Mouse (Mus musculus) ES-E14 (cell line): ENCODE results near the gene Tcte2. TPM values are rescaled to one million over a fixed set of nuclear protein-coding genes. Genes with fewer than 3 reads are reported as not detected.

Experiments
- DNase-seq: peaks from one replicate; pipeline ENCODE4 v3.0.0-alpha.2; 2013; ENCODE audit warnings: low read depth, low spot score
- H3K27ac ChIP-seq: 2 replicates; pipeline ENCODE4 v1.5.1; 2012; ENCODE audit warnings: low read depth, mild to moderate bottlenecking, low read length, moderate library complexity, mixed read lengths; ENCODE audit not compliant: poor library complexity, insufficient read depth, severe bottlenecking
- H3K36me3 ChIP-seq: 2 replicates; pipeline ENCODE4 v1.6.1; 2012; ENCODE audit warnings: mild to moderate bottlenecking, low read length, moderate library complexity, mixed read lengths; ENCODE audit not compliant: control insufficient read depth, poor library complexity, insufficient read depth, severe bottlenecking
- H3K4me1 ChIP-seq, 2 experiments: fragments of 150-350 bp in 1 of 2; sonication (generic) in 1 of 2; 2 replicates each; pipeline ENCODE4 v1.6.1; 2012; ENCODE audit warnings: low read length in 2 of 2, mild to moderate bottlenecking in 1 of 2, mixed read lengths in 1 of 2; ENCODE audit not compliant: control insufficient read depth in 2 of 2, insufficient read depth in 2 of 2, poor library complexity in 1 of 2
- H3K4me3 ChIP-seq, 2 experiments: fragments of 150-350 bp in 1 of 2; sonication (generic) in 1 of 2; 2 replicates each; pipeline ENCODE4 v1.5.1; 2012; ENCODE audit warnings: low read length in 2 of 2, low read depth in 1 of 2, mild to moderate bottlenecking in 1 of 2, mixed read lengths in 1 of 2; ENCODE audit not compliant: insufficient read depth in 1 of 2, poor library complexity in 1 of 2, severe bottlenecking in 1 of 2
- H3K9ac ChIP-seq: 2 replicates; pipeline ENCODE4 v1.6.1; 2012; ENCODE audit warnings: low read depth, mild to moderate bottlenecking, low read length, mixed read lengths; ENCODE audit not compliant: poor library complexity, insufficient read depth, severe bottlenecking
- H3K9me3 ChIP-seq: fragments of 150-350 bp; sonication (generic); 2 replicates; pipeline ENCODE4 v1.6.1; 2012; ENCODE audit warnings: low read depth, mild to moderate bottlenecking, low read length; ENCODE audit not compliant: control insufficient read depth, insufficient read depth
- CHD2 ChIP-seq: IDR thresholded peaks from 2 replicates; pipeline ENCODE4 v1.6.1; 2014; ENCODE audit warnings: mild to moderate bottlenecking, low read depth, low read length, inconsistent platforms
- HCFC1 ChIP-seq: IDR thresholded peaks from 2 replicates; pipeline ENCODE4 v1.6.1; 2012; ENCODE audit warnings: low read length, inconsistent platforms, borderline replicate concordance; ENCODE audit not compliant: insufficient read depth
- MAFK ChIP-seq: IDR thresholded peaks from 2 replicates; pipeline ENCODE4 v1.6.1; 2014; ENCODE audit warnings: mild to moderate bottlenecking, low read depth, low read length, inconsistent platforms; ENCODE audit not compliant: insufficient read depth
- ZC3H11A ChIP-seq: IDR thresholded peaks from 2 replicates; pipeline ENCODE4 v1.6.1; 2012; ENCODE audit warnings: low read depth, mild to moderate bottlenecking, inconsistent platforms, low read length, borderline replicate concordance
- ZNF384 ChIP-seq: IDR thresholded peaks from 2 replicates; pipeline ENCODE4 v1.6.1; 2012; ENCODE audit warnings: low read depth, low read length, inconsistent platforms
- in situ Hi-C, 2 experiments: fragments of 600-800 bp; cut with MboI; formaldehyde crosslinking; loops; one replicate each; pipeline ENCODE4 v1.15.1; 2025; ENCODE audit warnings: low sequenced_read_pairs in 2 of 2, inconsistent platforms in 1 of 2; ENCODE audit not compliant: unreplicated experiment in 2 of 2
- total RNA-seq: library from RNA; depleted of rRNA; stranded (reverse); fragments of 300-350 nt; gene quantifications from 2 replicates; pipeline ENCODE4 v1.2.3, GENCODE M21; 2012

The Tcte2 gene
- total RNA-seq, 1 experiment, result 3.3 TPM

DNA sequence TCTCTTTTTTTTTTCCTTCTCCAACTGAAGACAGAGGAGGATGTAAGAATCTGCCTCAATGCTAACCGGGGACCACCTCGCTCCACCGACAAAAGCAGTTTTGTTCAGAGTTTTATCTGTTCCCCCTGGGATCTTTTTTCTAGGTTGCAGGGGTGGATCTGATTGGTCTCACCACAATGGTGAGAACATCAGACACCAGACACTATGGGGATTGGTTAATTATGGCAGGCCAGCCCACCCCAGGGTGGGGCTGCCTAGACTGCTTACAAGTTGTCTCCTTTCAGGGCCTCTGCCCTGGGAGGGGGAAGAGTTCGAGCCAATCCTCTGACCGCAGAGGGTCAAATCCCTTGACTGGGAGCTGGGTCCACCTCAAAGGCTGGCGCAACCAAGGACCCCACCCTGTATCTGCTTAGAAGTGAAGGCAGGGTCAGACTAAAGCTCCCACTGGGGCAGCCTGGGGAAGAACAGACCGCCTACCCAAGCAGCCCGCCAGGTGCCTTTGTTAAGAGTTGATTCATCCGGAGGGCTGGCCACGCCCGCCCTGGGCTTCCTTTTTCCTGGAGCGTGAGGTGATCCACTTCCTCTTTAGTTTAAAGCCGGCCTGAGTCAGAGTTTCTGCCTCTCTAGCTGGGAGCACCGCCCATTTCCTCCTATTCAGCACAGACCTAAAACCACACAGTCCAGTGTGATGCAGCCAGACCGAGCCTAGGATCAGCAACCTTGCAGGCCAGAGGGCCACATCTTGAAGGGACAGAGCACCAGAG is 78.0 kb downstream of the Tcte2 start:
- Histone ChIP-seq H3K9me3 (no peaks in the 10 kb centered on the region), H3K4me3 (peak overlapping the region; percentile 73 to 91), H3K4me1 (peaks cover 10% of the 10 kb centered on the region in 2 experiments), H3K27ac (peak overlapping the region; percentile 96), H3K9ac (peak overlapping the region; percentile 69), H3K36me3 (peaks cover 4% of the 10 kb centered on the region; the same call in 1 of the 2 replicates)
- TF ChIP-seq ZC3H11A (no peak), ZNF384 (peak; percentile 64)
- peak; percentile 97 for DNase-seq
- in situ Hi-C loops, result no loop called here

DNA sequence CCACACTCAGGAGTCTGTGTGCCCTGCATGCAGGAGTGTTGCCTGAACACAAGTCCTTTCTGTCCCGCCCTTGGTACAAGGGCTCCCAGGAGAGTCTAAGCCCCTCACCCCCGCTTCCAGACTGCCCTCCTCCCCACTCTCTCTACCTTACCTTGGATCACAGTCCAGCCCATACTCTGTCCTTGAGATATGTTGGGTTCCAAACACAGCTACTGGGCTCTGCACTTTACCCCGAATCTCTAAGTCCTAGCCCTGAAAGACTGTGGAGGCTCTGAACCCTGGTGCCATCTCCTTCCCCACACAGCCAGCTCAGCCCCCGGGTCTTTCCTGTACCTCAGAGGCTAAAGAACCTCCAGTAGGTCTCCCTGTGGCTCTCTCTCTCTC is 78.6 kb downstream of the Tcte2 start:
- peak overlapping the region; percentile 96 for H3K27ac ChIP-seq
- peak overlapping the region; percentile 69 for H3K9ac ChIP-seq
- peaks cover 4% of the 10 kb centered on the region; the same call in 1 of the 2 replicates for H3K36me3 ChIP-seq
- in situ Hi-C loops, result no loop called here
- peaks cover 10% of the 10 kb centered on the region in 2 experiments for H3K4me1 ChIP-seq
- H3K9me3 ChIP-seq, result no peaks in the 10 kb centered on the region
- TF ChIP-seq ZNF384 (no peak), HCFC1 (0 out of 2 replicates have a peak, but pooled peaks have one; percentile 41)
- peak overlapping the region; percentile 73 to 91 for H3K4me3 ChIP-seq
- no peak for DNase-seq

DNA sequence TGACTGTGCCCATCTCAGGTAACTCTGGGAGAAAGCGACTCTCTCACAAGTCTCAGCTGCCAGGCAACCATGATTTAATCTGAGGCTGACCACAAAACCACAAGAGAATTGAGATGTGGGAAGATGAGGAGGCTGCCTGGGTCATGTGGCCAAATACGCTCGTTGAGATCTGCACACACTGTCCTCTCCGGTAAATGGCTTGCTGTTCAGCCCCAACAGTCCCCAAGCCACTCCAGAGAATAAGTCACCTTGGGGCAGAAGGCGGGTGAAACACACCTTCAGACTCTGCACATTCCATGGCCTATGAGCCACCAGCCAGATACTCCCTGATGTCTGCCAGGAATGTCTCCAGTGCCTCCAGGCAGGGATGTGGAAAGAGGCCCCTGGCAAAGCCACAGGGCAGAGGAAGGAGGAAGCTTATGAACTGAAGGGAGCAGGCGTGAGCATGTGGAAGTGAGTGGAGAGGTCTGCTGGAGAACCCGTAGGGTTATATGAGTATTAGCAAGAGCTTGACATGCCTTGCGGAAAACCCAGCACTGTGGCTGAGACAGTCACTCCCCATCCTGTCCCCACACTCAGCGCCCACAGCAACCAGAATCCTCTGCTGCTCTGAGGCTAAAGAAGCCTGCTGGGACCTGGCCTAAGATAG is 79.1 kb downstream of the Tcte2 start:
- Histone ChIP-seq H3K4me1 (peaks cover 10% of the 10 kb centered on the region in 2 experiments), H3K9me3 (no peaks in the 10 kb centered on the region), H3K4me3 (peak overlapping the region; percentile 73 to 91), H3K36me3 (peaks cover 4% of the 10 kb centered on the region; the same call in 1 of the 2 replicates), H3K27ac (peak overlapping the region; percentile 96), H3K9ac (peak overlapping the region; percentile 69)
- no peak for TF ChIP-seq ZC3H11A
- TF ChIP-seq MAFK, result no peak
- TF ChIP-seq HCFC1, result no peak
- no peak for TF ChIP-seq CHD2
- no peak for TF ChIP-seq ZNF384
- in situ Hi-C loops, result no loop called here
- no peak for DNase-seq

DNA sequence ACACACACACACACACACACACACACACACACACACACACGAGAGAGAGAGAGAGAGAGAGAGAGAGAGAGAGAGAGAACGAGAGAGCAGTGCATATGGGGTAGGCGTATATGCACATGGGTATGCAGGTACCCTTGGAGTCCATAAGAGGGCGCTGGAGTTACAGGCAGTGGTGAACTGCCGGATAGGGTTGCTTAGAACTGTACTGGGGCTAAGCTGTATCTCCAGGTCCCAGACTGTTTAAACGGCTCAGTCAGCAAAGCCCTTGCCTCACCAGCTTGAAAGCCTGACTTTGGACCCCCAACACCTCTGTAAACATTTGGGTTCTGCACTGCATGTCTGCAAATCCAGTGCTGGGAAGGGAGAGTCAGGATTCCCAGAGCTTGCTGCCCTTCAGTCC is 79.9 kb downstream of the Tcte2 start:
- H3K27ac ChIP-seq, result peak overlapping the region; percentile 96; the same call in 1 of the 2 replicates
- TF ChIP-seq ZC3H11A (peak; percentile 59; the same call in 1 of the 2 replicates), CHD2 (no peak), ZNF384 (peak; percentile 5; the same call in 1 of the 2 replicates)
- no peak for DNase-seq
- H3K4me1 ChIP-seq, result peaks cover 10% of the 10 kb centered on the region in 2 experiments
- H3K9ac ChIP-seq, result peak overlapping the region; percentile 69; the same call in 1 of the 2 replicates
- in situ Hi-C loops, result no loop called here
- peaks cover 4% of the 10 kb centered on the region; the same call in 1 of the 2 replicates for H3K36me3 ChIP-seq
- peak overlapping the region; percentile 73 to 91; a peak in 3 of 4 replicates for H3K4me3 ChIP-seq
- H3K9me3 ChIP-seq, result no peaks in the 10 kb centered on the region
